Mouse (Mus musculus) liver, adult 2 months (tissue): ENCODE measurements around the gene Snx19.

ENCODE experiments used
- CTCF ChIP-seq: fragments of 200-500 bp; IDR thresholded peaks from 2 replicates; pipeline ENCODE4 v1.5.1; 2011; ENCODE audit warnings: low read depth, low read length, control low read depth
- POLR2A ChIP-seq: fragments of 200-500 bp; IDR thresholded peaks from 2 replicates; pipeline ENCODE4 v1.6.1; 2011; ENCODE audit warnings: low read length, control low read depth; ENCODE audit not compliant: insufficient read depth; ENCODE audit errors: extremely low read depth

DNA sequence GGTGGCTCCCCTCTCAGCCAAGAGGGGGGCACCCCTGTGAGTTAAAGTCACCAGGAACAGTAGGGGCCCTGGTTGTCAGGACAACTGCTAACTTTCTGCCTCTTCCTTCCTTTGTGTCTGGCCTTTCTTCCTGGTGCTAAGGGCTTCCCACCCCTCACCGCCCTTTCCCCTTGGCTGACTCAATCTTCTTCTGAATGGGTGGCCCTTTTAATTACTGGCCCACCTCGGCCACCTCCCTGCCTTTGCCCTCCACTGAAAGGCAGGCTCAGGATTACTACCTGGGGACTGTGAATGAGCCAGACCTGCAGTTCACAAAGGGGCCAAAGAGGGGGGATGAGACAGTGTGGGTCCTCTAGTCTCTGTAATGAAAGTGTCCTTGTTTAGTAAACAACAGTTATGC is 23.0 kb downstream of the Snx19 start:
- TF ChIP-seq POLR2A (no peak), CTCF (no peak)
